Mouse (Mus musculus): ENCODE results near the gene Fam160b1. TPM values are rescaled to one million over a fixed set of nuclear protein-coding genes. Genes with fewer than 3 reads are reported as not detected.

Fam160b1 gene
- total and polyA plus RNA-seq, 3 experiments, result 6.2 to 16.6 (median 11.1) TPM

DNA sequence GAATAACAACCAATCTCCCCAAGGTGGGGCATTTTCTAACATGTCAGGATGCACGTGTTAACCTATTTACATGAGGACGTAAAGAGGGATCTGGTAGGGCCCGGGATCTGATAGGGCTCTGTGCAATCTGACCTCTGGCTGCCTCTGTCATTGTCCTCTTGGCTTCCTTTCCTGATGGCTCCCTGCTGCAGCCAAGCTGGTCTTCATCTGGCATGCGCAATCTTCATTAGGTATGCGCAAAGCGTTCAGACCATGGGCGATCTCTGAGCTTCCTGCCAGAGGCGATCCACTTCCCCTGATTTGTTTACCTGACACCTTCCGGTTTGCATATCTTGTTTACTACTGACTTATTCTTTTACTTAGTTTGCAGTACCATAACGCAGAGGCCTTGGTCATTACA is 7.3 kb upstream of the Fam160b1 start:
- TF ChIP-seq TAL1 (conservative IDR thresholded peaks at IDR 0.05; ENCODE audit: low read depth, low read length) (no peak), POLR2AphosphoS5 (IDR thresholded peaks at IDR 0.05; ENCODE audit: insufficient replicate concordance, low read depth, low read length) (no peak), GATA2 (IDR thresholded peaks at IDR 0.05; ENCODE audit: borderline replicate concordance, low read depth, low read length) (no peak), CTCF (IDR thresholded peaks at IDR 0.05; ENCODE audit: low read depth, low read length) (no peak), GATA1 (IDR thresholded peaks at IDR 0.05; ENCODE audit: borderline replicate concordance, low read length) (no peak)
- Histone ChIP-seq H3K4me1 (ENCODE audit: insufficient read depth, low read depth, low read length) (peaks cover 13% of the 10 kb centered on the region), H3K36me3 (replicated peaks) (peaks cover 28% of the 10 kb centered on the region), H3K4me3 (ENCODE audit: low read depth, low read length) (no peak overlapping the region), H3K9me3 (replicated peaks) (peaks cover 5% of the 10 kb centered on the region; the same call in 1 of the 2 replicates), H3K27me3 (ENCODE audit: insufficient read depth, low read length) (no peaks in the 10 kb centered on the region)
- DNase-seq (ENCODE audit: low spot score) (no peak), ATAC-seq (ENCODE audit: extremely low read depth, insufficient number of reproducible peaks, low FRiP score, poor library complexity, severe bottlenecking) (no peak)

DNA sequence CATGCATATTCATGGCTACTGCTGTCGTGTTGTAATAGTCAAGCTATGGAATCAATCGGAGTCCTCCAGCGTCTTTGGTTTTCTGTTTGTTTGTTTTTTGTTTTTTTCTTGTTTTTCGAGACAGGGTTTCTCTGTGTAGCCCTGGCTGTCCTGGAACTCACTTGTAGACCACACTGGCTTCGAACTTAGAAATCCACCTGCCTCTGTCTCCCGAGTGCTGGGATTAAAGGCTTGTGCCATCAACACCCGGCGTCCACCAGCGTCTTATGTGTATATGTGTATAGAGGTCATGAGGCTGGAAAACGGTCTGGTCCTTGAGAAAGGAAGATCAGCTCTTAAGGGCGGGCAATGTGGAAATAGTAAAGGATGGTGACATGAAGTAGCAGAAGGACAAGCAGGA is 6.4 kb upstream of the Fam160b1 start:
- no peak for TF ChIP-seq CTCF (IDR thresholded peaks at IDR 0.05; ENCODE audit: low read depth, low read length)
- no peak for TF ChIP-seq GATA1 (IDR thresholded peaks at IDR 0.05; ENCODE audit: borderline replicate concordance, low read length)
- TF ChIP-seq GATA2 (IDR thresholded peaks at IDR 0.05; ENCODE audit: borderline replicate concordance, low read depth, low read length), result no peak
- no peak for TF ChIP-seq TAL1 (conservative IDR thresholded peaks at IDR 0.05; ENCODE audit: low read depth, low read length)
- no peak for TF ChIP-seq POLR2AphosphoS5 (IDR thresholded peaks at IDR 0.05; ENCODE audit: insufficient replicate concordance, low read depth, low read length)
- Histone ChIP-seq H3K4me3 (ENCODE audit: low read depth, low read length) (no peak overlapping the region), H3K27me3 (ENCODE audit: insufficient read depth, low read length) (no peaks in the 10 kb centered on the region), H3K4me1 (ENCODE audit: insufficient read depth, low read depth, low read length) (peaks cover 21% of the 10 kb centered on the region), H3K9me3 (replicated peaks) (no peaks in the 10 kb centered on the region), H3K36me3 (replicated peaks) (peaks cover 35% of the 10 kb centered on the region)
- DNase-seq (ENCODE audit: low spot score), result no peak
- ATAC-seq (ENCODE audit: extremely low read depth, insufficient number of reproducible peaks, low FRiP score, poor library complexity, severe bottlenecking), result no peak

DNA sequence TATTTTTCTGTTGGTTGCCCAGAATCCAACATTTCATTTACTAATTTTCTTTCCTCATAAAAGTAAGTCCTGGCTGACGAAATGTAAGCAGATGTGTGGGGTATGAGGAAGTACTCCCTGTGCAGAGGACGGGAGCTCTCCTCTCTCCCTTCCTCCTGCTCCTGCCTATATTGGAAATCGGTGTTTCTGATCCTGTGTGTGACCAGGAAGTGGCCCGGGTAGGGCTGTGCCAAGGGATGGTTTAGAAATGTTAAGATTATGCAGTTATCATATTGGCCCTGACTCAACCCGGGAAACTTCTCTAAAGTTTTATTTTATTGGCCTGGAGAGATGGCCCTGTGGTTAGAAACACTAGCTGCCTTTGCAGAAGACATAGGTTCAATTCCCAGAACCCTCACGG is 5.8 kb upstream of the Fam160b1 start:
- Histone ChIP-seq H3K4me3 (ENCODE audit: low read depth, low read length) (no peak overlapping the region), H3K9me3 (replicated peaks) (no peaks in the 10 kb centered on the region), H3K27me3 (ENCODE audit: insufficient read depth, low read length) (no peaks in the 10 kb centered on the region), H3K4me1 (ENCODE audit: insufficient read depth, low read depth, low read length) (peaks cover 28% of the 10 kb centered on the region), H3K36me3 (replicated peaks) (peaks cover 35% of the 10 kb centered on the region)
- ATAC-seq (ENCODE audit: extremely low read depth, insufficient number of reproducible peaks, low FRiP score, poor library complexity, severe bottlenecking) (no peak), DNase-seq (ENCODE audit: low spot score) (no peak)
- TF ChIP-seq GATA2 (IDR thresholded peaks at IDR 0.05; ENCODE audit: borderline replicate concordance, low read depth, low read length) (no peak), GATA1 (IDR thresholded peaks at IDR 0.05; ENCODE audit: borderline replicate concordance, low read length) (no peak), TAL1 (conservative IDR thresholded peaks at IDR 0.05; ENCODE audit: low read depth, low read length) (no peak), POLR2AphosphoS5 (IDR thresholded peaks at IDR 0.05; ENCODE audit: insufficient replicate concordance, low read depth, low read length) (no peak), CTCF (IDR thresholded peaks at IDR 0.05; ENCODE audit: low read depth, low read length) (no peak)

DNA sequence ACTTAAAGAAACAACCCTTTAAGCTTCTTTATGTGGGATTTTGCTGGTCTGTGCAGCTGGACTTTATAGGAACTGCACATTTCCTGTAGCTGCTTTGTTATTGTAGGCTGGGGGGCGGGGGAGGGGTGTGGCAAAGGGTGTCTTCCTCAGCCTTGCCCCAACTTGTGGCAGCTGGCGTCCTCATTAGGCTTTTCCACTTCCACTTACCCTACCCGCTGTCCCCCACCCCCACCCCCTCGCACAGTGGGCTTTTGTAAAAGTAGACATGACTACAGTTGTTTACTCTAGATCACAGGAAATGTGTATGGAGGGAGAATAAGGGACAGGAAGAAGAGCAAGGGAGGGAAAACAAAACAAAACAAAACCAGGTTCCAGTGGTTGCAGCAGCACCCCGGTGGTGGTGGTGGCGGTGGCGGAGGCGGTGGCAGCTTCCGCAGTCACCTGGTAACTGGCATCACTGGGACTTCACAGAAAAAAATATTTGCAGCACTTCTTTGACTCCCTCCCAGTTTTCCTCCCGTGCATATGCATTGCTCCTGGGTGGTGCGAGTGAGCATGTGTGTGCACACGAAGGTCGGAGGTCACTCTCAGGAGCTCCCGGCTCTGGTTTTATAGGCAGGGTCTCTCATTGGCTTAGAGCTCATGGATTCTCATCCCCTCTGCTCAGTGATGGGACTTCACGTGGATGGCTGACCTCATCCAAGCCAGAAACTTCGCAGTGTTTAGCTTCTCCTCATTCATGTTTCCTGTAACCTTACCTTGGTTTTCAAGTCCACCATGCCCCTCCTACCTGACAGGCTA is 4.8 kb upstream of the Fam160b1 start:
- DNase-seq (ENCODE audit: low spot score) (no peak), ATAC-seq (ENCODE audit: extremely low read depth, insufficient number of reproducible peaks, low FRiP score, poor library complexity, severe bottlenecking) (no peak)
- Histone ChIP-seq H3K36me3 (replicated peaks) (peaks cover 35% of the 10 kb centered on the region), H3K4me1 (ENCODE audit: insufficient read depth, low read depth, low read length) (peaks cover 30% of the 10 kb centered on the region), H3K27me3 (ENCODE audit: insufficient read depth, low read length) (no peaks in the 10 kb centered on the region), H3K4me3 (ENCODE audit: low read depth, low read length) (no peak overlapping the region), H3K9me3 (replicated peaks) (no peaks in the 10 kb centered on the region)
- TF ChIP-seq POLR2AphosphoS5 (IDR thresholded peaks at IDR 0.05; ENCODE audit: insufficient replicate concordance, low read depth, low read length), result no peak
- TF ChIP-seq GATA2 (IDR thresholded peaks at IDR 0.05; ENCODE audit: borderline replicate concordance, low read depth, low read length), result no peak
- no peak for TF ChIP-seq CTCF (IDR thresholded peaks at IDR 0.05; ENCODE audit: low read depth, low read length)
- TF ChIP-seq GATA1 (IDR thresholded peaks at IDR 0.05; ENCODE audit: borderline replicate concordance, low read length), result no peak
- TF ChIP-seq TAL1 (conservative IDR thresholded peaks at IDR 0.05; ENCODE audit: low read depth, low read length), result no peak

DNA sequence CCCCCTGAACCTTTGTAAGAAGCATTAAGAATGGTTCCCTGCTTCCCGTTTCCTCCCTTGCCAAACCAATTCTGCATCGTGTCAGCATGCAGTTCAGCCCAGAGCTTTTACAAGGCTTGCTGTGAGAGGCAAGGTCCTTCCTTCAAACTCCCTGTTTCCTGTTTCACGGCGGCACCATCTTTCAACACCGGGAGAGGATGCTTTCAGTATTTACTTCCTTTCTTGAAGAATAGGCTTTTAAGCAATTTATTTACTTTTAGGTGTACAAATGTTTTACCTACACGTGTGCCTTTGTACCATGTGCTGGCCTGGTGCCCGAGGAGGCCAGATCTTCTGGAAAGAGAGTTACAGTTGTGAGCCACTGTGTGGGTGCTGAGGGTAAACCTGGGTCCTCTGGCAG is 4.2 kb upstream of the Fam160b1 start:
- Histone ChIP-seq H3K9me3 (replicated peaks) (no peaks in the 10 kb centered on the region), H3K4me1 (ENCODE audit: insufficient read depth, low read depth, low read length) (peaks cover 30% of the 10 kb centered on the region), H3K4me3 (ENCODE audit: low read depth, low read length) (no peak overlapping the region), H3K27me3 (ENCODE audit: insufficient read depth, low read length) (no peaks in the 10 kb centered on the region), H3K36me3 (replicated peaks) (peaks cover 35% of the 10 kb centered on the region)
- ATAC-seq (ENCODE audit: extremely low read depth, insufficient number of reproducible peaks, low FRiP score, poor library complexity, severe bottlenecking) (no peak), DNase-seq (ENCODE audit: low spot score) (no peak)
- no peak for TF ChIP-seq GATA1 (IDR thresholded peaks at IDR 0.05; ENCODE audit: borderline replicate concordance, low read length)
- TF ChIP-seq POLR2AphosphoS5 (IDR thresholded peaks at IDR 0.05; ENCODE audit: insufficient replicate concordance, low read depth, low read length), result no peak
- no peak for TF ChIP-seq TAL1 (conservative IDR thresholded peaks at IDR 0.05; ENCODE audit: low read depth, low read length)
- TF ChIP-seq CTCF (IDR thresholded peaks at IDR 0.05; ENCODE audit: low read depth, low read length), result no peak

DNA sequence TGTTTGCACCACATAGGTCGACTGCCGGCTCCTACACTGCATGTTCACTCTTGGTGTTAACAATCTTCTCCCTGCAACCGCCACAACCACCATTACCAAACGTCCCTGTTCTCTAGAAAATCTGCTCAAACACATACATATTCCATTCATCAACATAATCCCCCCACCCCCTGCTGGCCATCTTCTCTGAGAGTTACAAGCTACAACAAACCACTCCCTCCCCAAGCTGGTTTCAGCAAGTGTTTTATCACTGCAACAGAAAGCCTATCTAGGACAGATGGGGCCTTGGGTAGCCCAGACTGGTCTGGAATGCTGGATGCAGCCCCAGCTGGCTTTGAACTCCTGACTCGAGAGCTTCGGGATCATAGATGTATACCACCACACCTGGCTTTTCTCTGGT is 3.2 kb upstream of the Fam160b1 start:
- no peak overlapping the region for H3K4me3 ChIP-seq (ENCODE audit: low read depth, low read length)
- no peak for TF ChIP-seq POLR2AphosphoS5 (IDR thresholded peaks at IDR 0.05; ENCODE audit: insufficient replicate concordance, low read depth, low read length)
- TF ChIP-seq TAL1 (conservative IDR thresholded peaks at IDR 0.05; ENCODE audit: low read depth, low read length), result no peak
- no peak for TF ChIP-seq CTCF (IDR thresholded peaks at IDR 0.05; ENCODE audit: low read depth, low read length)
- no peak for TF ChIP-seq GATA2 (IDR thresholded peaks at IDR 0.05; ENCODE audit: borderline replicate concordance, low read depth, low read length)
- TF ChIP-seq GATA1 (IDR thresholded peaks at IDR 0.05; ENCODE audit: borderline replicate concordance, low read length), result no peak

More for the DNA sequence above, 3.2 kb upstream of the Fam160b1 start:
- peaks cover 35% of the 10 kb centered on the region for H3K36me3 ChIP-seq (replicated peaks)
- peaks cover 32% of the 10 kb centered on the region for H3K4me1 ChIP-seq (ENCODE audit: insufficient read depth, low read depth, low read length)
- ATAC-seq (ENCODE audit: extremely low read depth, insufficient number of reproducible peaks, low FRiP score, poor library complexity, severe bottlenecking), result no peak
- H3K9me3 ChIP-seq (replicated peaks), result no peaks in the 10 kb centered on the region
- no peak for DNase-seq (ENCODE audit: low spot score)
- no peaks in the 10 kb centered on the region for H3K27me3 ChIP-seq (ENCODE audit: insufficient read depth, low read length)

Measured in G1E (cell line).